Mouse (Mus musculus) splenic B cell, adult 2 months (primary cell): ENCODE data around the gene Vmn2r101.

ENCODE experiments used
- DNase-seq: peaks from one replicate; pipeline ENCODE4 v3.0.0-alpha.2; 2011; ENCODE audit warnings: low read depth, low spot score
- H3K27me3 ChIP-seq: 2 replicates; pipeline ENCODE4 v1.6.1; 2012; ENCODE audit warnings: mild to moderate bottlenecking, low read length, moderate library complexity, mixed read lengths; ENCODE audit not compliant: control insufficient read depth, poor library complexity, insufficient read depth, severe bottlenecking
- H3K36me3 ChIP-seq: 2 replicates; pipeline ENCODE4 v1.6.1; 2012; ENCODE audit warnings: mild to moderate bottlenecking, low read length, moderate library complexity, mixed read lengths; ENCODE audit not compliant: control insufficient read depth, poor library complexity, insufficient read depth, severe bottlenecking

Vmn2r101 gene

DNA sequence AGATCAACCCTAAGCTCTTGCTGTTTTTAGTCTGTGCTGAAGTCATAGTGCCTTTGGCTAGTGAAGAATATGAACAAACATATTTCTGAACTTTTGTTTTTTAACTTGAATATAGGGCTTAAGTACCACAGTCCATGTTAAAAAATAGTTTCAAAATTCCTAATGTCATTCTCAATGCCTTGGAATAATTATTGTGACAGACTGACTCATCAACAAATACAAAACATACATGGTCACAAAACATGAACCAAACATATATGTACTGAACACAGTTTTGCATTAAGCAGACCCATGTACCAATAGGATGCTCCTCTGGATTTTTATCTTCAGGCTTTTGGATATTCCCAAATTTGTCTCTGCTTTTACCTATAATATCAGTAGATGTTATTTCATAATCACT, at the start of gene Vmn2r101:
Gene Vmn2r101, plus strand, starts transcription at position 301 of the 400 bp plus-strand sequence.
- no peaks in the 10 kb centered on the region for H3K27me3 ChIP-seq
- H3K36me3 ChIP-seq = no peaks in the 10 kb centered on the region
- no peak for DNase-seq

DNA sequence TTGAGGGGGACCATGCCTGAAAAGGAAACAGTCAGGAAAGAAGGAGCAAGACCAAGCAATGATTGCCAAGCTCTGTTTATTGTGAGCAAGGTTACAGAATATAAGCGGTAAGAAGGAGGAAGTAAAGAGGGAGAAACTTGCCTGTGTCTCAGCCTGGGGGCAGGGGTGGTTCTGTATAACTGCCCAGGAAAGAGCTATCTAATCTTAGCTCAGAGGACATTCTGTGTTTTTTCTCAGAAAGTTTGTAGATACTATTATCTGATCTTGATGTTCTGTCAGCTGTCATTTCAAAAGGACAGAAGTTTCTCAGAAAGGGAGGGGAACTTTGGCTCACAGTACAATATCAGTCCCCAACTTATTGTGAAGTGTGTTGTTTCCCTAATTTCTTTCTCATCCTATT, 52.3 kb downstream of the Vmn2r101 start:
- no peak for DNase-seq
- Histone ChIP-seq H3K36me3 (no peaks in the 10 kb centered on the region), H3K27me3 (no peaks in the 10 kb centered on the region)

- no peaks in the 10 kb centered on the region for H3K36me3 ChIP-seq
- DNase-seq = no peak
- no peaks in the 10 kb centered on the region for H3K27me3 ChIP-seq
Measured at GRCm38 (mm10) chr17:19658447-19658846, 81.4 kb downstream of the Vmn2r101 start.

GRCm38 (mm10) chr17:19660028-19660427, 83.0 kb downstream of the Vmn2r101 start, which contains the start of gene Vmn2r102:
Gene Vmn2r102 (plus strand): TSS chr17:19660328.
- DNase-seq = no peak
- no peaks in the 10 kb centered on the region for H3K36me3 ChIP-seq
- no peaks in the 10 kb centered on the region for H3K27me3 ChIP-seq
